Mouse (Mus musculus) C2C12 (cell line): Measurements from ENCODE around the gene Kcnc1.

Experiments
- CEBPB ChIP-seq: IDR thresholded peaks from one replicate; pipeline ENCODE4 v1.6.1; 2011; ENCODE audit warnings: low read depth, mild to moderate bottlenecking, control low read depth, moderate library complexity
- CTCF ChIP-seq: IDR thresholded peaks from one replicate; pipeline ENCODE4 v1.5.1; 2011; ENCODE audit not compliant: control insufficient read depth, insufficient read depth, insufficient read length
- FOSL1 ChIP-seq: IDR thresholded peaks from one replicate; pipeline ENCODE4 v1.8.0; 2011; ENCODE audit warnings: mild to moderate bottlenecking, low read length; ENCODE audit not compliant: poor library complexity, insufficient read depth, severe bottlenecking
- MAX ChIP-seq: IDR thresholded peaks from one replicate; pipeline ENCODE4 v1.6.1; 2011; ENCODE audit warnings: mild to moderate bottlenecking, control low read depth
- MYOD1 ChIP-seq: IDR thresholded peaks from one replicate; pipeline ENCODE4 v1.6.1; 2011; ENCODE audit warnings: low read depth; ENCODE audit not compliant: control insufficient read depth, insufficient read length
- MYOG ChIP-seq: IDR thresholded peaks from one replicate; pipeline ENCODE4 v1.6.1; 2011; ENCODE audit not compliant: control insufficient read depth, insufficient read length; ENCODE audit errors: extremely low read depth
- USF1 ChIP-seq: IDR thresholded peaks from one replicate; pipeline ENCODE4 v1.6.1; 2011; ENCODE audit warnings: low read depth, mild to moderate bottlenecking, control low read depth, moderate library complexity

DNA sequence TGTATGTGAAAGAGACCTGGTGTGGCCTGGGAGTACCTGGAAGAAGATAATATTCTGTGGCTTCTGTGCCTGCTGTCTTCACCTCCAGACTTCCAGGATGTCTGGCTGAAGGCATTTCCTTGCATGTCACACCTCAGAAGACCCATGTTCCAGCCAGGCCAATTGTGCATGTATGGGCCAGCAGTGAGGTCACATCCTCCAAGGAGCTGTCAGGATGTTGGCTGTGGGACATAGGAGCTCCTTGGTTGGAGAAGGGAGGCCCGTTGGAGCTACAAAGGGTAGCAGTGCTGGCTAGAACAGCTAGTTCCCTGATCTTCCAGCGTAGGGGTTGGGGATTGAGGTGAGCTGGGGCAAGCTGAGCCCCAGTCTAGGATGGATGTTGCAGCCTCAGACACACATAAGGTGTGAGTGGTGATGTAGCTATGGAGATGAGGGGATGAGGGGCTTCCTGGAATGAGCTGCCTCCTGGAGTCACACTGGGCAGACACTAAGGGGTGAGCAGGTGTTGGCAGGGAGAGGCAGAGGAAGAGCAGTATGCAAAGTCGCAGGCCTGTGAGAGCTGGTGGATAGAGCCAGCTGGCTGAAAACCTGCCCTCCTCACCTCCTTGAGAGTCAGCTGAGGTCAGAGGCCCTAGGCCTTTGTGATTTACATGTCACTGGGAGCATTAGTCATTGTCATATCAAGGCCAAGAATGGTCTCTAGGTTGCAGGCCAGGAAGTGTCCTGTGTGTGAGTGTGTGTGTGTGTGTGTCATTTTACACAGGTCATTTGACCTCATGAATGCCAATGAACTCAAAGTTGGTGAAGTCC lies 5.3 kb downstream of the Kcnc1 start:
- no peak for TF ChIP-seq USF1
- no peak for TF ChIP-seq MYOD1
- no peak for TF ChIP-seq CTCF
- TF ChIP-seq MAX = no peak
- TF ChIP-seq FOSL1 = no peak
- TF ChIP-seq MYOG = no peak
- TF ChIP-seq CEBPB = no peak
